Mouse (Mus musculus) neutrophil, adult 65 days (primary cell): ENCODE results near the gene Rps27a. TPM values are rescaled to one million over a fixed set of nuclear protein-coding genes. Genes with fewer than 3 reads are reported as not detected.

Source experiments
- total RNA-seq: library from RNA; stranded (reverse); gene quantifications from 2 replicates; pipeline ENCODE4 v1.2.4, GENCODE M21; 2023

Gene Rps27a
- 786 and 909 TPM in 2 replicates for total RNA-seq

GRCm38 (mm10) chr11:29547752-29548503, at the start of gene Rps27a, which contains the start of gene Clhc1:
Rps27a (minus strand) TSS chr11:29548109.
Clhc1 (plus strand) TSS chr11:29547950.

GRCm38 (mm10) chr11:29525988-29526794, 21.7 kb downstream of the Rps27a start, which contains the start of gene Mtif2:
Mtif2 (plus strand) TSS chr11:29526408.

GRCm38 (mm10) chr11:29514682-29515412, 33.1 kb downstream of the Rps27a start, which contains the start of gene Prorsd1:
Prorsd1 (minus strand) TSS chr11:29515033.

Other genes with a start within 250 kb of the Rps27a start
- gene Ccdc88a, start 174.5 kb downstream of the Rps27a start, total RNA-seq: 18.6 and 33.4 TPM in 2 replicates
- gene Prorsd1, start 33.1 kb downstream of the Rps27a start, total RNA-seq: 20.3 and 22.9 TPM in 2 replicates
- 8.3 and 9.0 TPM in 2 replicates for gene Mtif2, start 21.7 kb downstream of the Rps27a start, total RNA-seq
- 0.18 TPM in 1 of 2 replicates, not detected in the other for gene Clhc1, start 159 bp downstream of the Rps27a start, total RNA-seq
- gene Rtn4, start 144.8 kb upstream of the Rps27a start, total RNA-seq: 111 and 138 TPM in 2 replicates